Comparison of ENCODE assay signal across 8 mouse cellular contexts in genomic region chr3:108721076-108721991, GRCm38 (mm10). TPM values are rescaled to one million over a fixed set of nuclear protein-coding genes. Genes with fewer than 3 reads are reported as not detected.
DNase-seq lines count a peak whose midpoint lies in the region; ATAC-seq lines count a peak whose summit lies in the region.

No protein-coding gene starts in this region.

- peak overlapping the region; percentile 61 for H3K9ac ChIP-seq in limb, embryonic 15.5 days
- peak overlapping the region; percentile 89 for H3K9ac ChIP-seq in neural tube, embryonic 11.5 days (ENCODE audit: low read length)

- peaks cover 21% of the 10 kb centered on the region for H3K4me1 ChIP-seq in limb, embryonic 15.5 days
- peaks cover 3% of the 10 kb centered on the region; the same call in 1 of the 2 replicates for H3K4me1 ChIP-seq in neural tube, embryonic 11.5 days (ENCODE audit: control insufficient read depth, insufficient read depth, low read length)

- H3K4me2 ChIP-seq in limb, embryonic 15.5 days = peak overlapping the region; percentile 50
- peak overlapping the region; percentile 46 for H3K4me2 ChIP-seq in neural tube, embryonic 11.5 days (ENCODE audit: low read depth)

- peak; percentile 2; the same call in 1 of the 2 replicates for ATAC-seq in limb, embryonic 15.5 days (ENCODE audit: insufficient number of reproducible peaks, low FRiP score, low TSS enrichment, low read depth)
- no peak; the same call in 1 of the 2 replicates for ATAC-seq in neural tube, embryonic 11.5 days (ENCODE audit: insufficient read depth, low FRiP score, low TSS enrichment)

- no peaks in the 10 kb centered on the region for H3K27me3 ChIP-seq in limb, embryonic 15.5 days
- H3K27me3 ChIP-seq in neural tube, embryonic 11.5 days (ENCODE audit: control insufficient read depth, insufficient read depth, low read length) = no peaks in the 10 kb centered on the region

- peak overlapping the region; percentile 66 for H3K4me3 ChIP-seq in limb, embryonic 15.5 days
- H3K4me3 ChIP-seq in neural tube, embryonic 11.5 days (ENCODE audit: low read depth, low read length) = peak overlapping the region; percentile 82

- under 1% methylated on average over 44 of the region's 44 CpGs for WGBS in limb, embryonic 15.5 days
- under 1% methylated on average over 44 of the region's 44 CpGs for WGBS in neural tube, embryonic 11.5 days

- peak overlapping the region; percentile 97 for H3K27ac ChIP-seq in limb, embryonic 15.5 days
- H3K27ac ChIP-seq in neural tube, embryonic 11.5 days (ENCODE audit: low read depth, low read length) = peak overlapping the region; percentile 97

- no peaks in the 10 kb centered on the region for H3K36me3 ChIP-seq in limb, embryonic 15.5 days
- no peaks in the 10 kb centered on the region for H3K36me3 ChIP-seq in neural tube, embryonic 11.5 days (ENCODE audit: control insufficient read depth, insufficient read depth, low read length)

- H3K9me3 ChIP-seq in limb, embryonic 15.5 days = no peaks in the 10 kb centered on the region
- no peaks in the 10 kb centered on the region for H3K9me3 ChIP-seq in neural tube, embryonic 11.5 days (ENCODE audit: control insufficient read depth, low read length)

- peak; percentile 26 for DNase-seq in 416B (ENCODE audit: low read depth)
- DNase-seq in ZHBTc4 (ENCODE audit: low read depth, low spot score) = peak; percentile 59
- peak; percentile 41 for DNase-seq in embryo, embryonic 9.5 days (ENCODE audit: extremely low spot score)
- peak; percentile 27 to 31 for DNase-seq in heart, adult 9 months (ENCODE audit: low spot score in 2 of 2)
- peak; percentile 30 for DNase-seq in kidney, adult 9 months
- DNase-seq in neural tube, embryonic 11.5 days (ENCODE audit: low spot score) = peak; percentile 77
- peak; percentile 53 for DNase-seq in urinary bladder, postnatal 14 days (ENCODE audit: low spot score)

RNA-seq across cellular contexts. Expression of gene Gpsm2, which starts 0.8 kb away (rescaled TPM):
- polyA plus RNA-seq in limb, embryonic 15.5 days (2015; fragmentation: Nextera tagmentation; extraction: Ambion mirVana) = 95.9 and 103 TPM in 2 replicates
- polyA plus RNA-seq in neural tube, embryonic 11.5 days (2014; fragmentation: Nextera tagmentation; extraction: Ambion mirVana) = 101 and 109 TPM in 2 replicates

RNA-seq across cellular contexts. Expression of gene Aknad1, which starts 18.1 kb away (rescaled TPM):
- 1.3 and 1.5 TPM in 2 replicates for polyA plus RNA-seq in limb, embryonic 15.5 days (2015; fragmentation: Nextera tagmentation; extraction: Ambion mirVana)
- polyA plus RNA-seq in neural tube, embryonic 11.5 days (2014; fragmentation: Nextera tagmentation; extraction: Ambion mirVana) = 0.08 and 0.15 TPM in 2 replicates

Comparison
In these comparisons a context has a peak if more than half of its experiments do, and no peak if none do; other contexts are left out.
1. DNase-seq: peak in every context shown above with its lines; median percentile 77 in neural tube, embryonic 11.5 days; 59 in ZHBTc4; 53 in urinary bladder, postnatal 14 days; 41 in embryo, embryonic 9.5 days; 30 in kidney, adult 9 months; 29 in heart, adult 9 months; 26 in 416B.